Mouse (Mus musculus): ENCODE measurements around the gene Ehd3.

Gene Ehd3

DNA sequence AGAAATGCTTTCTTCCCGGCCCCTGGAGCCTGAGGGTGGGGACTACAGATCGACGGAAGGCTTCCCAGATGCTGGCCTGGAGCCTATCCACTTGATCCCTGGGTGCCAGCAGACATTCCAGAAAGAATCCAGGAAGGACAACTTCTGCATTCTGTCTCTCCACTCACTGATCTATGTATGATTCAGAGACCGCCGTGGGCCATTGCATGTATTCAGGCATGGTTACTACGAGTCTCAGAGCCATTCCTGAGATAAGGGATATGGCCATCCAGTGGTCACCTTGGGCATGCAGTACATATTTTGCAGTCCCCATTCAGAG is 20.0 kb downstream of the Ehd3 start:
- in situ Hi-C loops (cut with MboI, MseI): no loop called here

DNA sequence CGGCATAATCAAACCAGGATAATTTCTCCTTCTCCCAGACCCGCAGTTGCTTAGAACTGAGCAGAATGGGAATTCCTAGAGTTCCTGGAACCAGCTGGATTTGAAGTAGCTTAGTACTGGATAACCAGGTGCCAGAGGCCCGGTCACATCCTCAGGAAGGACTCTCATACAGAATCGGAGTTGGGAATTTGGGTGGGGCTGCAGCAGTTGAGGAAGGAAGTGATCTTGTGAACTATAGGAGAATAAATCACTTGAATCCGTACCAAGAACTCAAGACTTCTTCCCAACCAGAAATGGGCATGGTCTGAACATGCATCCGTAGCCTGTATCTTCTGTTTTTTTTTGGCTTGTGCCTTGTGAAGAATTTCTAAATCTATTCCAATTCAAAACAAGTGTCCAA is 22.2 kb downstream of the Ehd3 start:
- in situ Hi-C loops (cut with MboI, MseI): no loop called here

DNA sequence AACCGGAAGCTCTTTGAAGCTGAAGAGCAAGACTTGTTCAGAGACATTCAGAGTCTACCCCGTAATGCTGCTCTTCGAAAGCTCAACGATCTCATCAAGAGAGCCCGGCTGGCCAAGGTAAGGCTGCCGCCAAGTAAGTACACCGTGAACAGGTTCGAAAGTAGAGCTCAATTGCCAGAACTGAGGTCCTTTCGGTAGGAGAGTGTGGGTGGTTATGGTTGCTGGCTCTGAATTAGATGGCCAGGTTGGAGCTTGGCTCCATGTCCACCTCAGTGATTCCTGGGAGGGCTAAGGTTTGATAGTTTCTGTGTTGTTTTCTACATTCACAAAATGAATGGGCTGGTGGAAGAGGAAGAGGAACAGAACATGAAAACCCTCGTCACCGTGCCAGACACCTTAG is 23.5 kb downstream of the Ehd3 start:
- in situ Hi-C loops (cut with MboI, MseI): no loop called here

DNA sequence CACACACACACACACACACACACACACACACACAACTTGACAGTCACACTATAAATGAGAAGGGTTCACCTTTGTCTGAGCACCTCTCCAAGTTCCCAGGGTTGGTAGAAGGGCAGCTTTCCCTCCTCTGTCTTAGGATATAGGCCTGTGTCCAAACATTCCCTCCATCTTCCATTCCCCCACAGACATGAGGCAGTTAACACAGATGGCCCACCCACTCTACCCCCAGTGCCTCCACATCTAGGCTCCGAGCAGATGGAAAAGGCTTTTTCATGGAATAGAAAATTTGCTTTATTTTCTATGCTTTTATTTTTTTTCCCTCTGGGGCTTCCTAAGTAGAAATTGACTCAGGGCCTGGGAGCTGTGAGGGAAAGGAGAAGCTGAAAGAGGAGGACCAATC is 26.6 kb downstream of the Ehd3 start:
- in situ Hi-C loops (cut with MboI, MseI): no loop called here

DNA sequence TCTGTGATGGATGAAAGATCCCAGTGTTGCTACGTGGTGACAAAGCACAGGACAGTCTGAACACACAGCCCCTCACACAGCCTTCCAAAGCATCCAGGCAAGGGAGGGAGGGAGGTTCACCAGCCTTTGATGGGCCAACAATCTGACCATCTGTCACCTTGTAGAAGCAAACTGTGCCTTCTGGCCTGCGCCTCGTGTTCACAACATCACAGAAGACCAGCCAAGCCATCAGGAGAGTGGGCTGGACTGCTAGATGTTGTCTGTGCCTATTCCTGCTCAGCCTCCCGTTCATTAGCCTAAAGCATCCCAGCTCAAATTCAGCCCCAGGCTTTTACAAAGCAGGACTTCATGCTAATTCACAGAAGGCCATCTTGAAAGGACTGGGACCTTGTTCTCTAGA is 27.5 kb downstream of the Ehd3 start:
- in situ Hi-C loops (cut with MboI, MseI): no loop called here

DNA sequence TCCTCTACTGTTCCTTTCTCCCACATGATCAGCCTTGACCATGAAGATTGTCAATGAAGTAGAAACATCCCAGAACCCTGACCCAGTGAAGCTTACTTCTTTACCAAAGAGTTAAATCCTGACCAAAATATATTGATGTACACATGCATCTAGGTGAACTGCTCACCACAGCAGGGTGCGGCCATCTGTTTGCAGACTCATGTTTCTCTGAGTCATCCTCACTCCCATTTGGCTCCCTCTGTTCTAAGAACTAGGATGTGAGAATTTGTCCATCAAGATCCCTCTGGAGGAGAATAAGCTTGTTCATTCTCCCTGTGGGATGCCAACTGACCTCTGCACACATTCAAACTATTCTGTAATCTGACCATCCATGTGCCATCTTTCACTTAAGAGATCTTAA is 29.0 kb downstream of the Ehd3 start:
- in situ Hi-C loops (cut with MboI, MseI): no loop called here

DNA sequence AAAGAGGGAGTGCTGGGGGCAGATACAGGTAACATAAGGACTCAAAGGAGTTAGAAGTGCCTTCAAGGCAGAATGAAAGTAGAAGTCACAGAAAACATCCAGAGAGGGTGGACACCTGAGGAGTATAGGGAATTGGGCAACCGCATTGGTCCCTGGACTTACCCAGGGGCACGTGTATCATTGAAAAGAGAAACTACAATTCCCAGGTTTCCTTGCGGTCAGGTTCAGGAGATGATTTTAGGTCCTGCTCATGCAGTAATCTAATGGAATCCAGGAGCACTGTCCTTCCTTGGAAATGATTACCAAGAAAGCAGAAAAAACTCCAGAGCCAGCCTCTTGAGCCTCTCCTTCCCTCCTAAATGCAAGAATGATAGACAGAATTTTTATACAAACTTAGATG is 29.5 kb downstream of the Ehd3 start:
- in situ Hi-C loops (cut with MboI, MseI): no loop called here

DNA sequence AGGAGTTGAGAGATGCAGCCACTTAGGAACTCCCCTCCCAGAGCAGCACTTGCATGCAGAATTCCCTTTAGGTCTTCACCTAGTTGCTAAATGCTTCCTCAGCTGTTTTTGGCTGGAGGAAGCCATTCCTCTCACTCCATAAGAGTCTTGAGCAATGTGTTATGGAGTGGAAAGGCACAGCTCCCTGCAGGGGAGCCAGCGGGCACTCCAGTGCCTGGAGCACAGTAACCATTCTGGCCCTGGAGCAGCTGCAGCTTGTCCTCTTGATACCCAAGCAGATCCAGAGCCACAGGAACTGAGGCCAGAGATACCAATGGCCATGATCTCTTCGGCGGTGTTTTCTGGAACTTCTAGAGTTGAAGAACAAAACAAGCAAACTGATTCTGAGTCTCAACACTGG is 32.7 kb downstream of the Ehd3 start:
- in situ Hi-C loops (cut with MboI, MseI): loop anchor here in 1 of 2 experiments (5.0 kb wide), 1 partner anchor 46 kb away; no protein-coding TSS in a partner anchor

DNA sequence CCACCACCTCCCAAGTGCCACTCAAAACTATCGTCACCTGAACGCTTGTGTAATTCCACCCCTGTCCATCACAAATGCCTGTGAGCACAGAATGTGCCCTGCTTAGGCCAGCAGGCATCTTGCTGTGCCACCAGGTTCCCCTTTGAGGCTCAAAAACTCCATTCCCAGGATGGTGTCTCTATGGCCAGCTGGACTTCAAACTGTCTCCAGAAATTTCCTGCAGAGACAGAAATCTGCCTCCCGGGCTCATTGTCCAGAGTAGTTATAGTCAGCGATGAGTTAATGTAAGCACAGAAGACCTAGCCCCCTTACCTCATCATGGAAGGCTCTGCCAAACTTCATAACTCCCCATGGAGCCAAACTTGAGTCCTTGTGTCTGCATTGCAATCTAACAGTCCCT is 33.3 kb downstream of the Ehd3 start:
- in situ Hi-C loops (cut with MboI, MseI): loop anchor here in 1 of 2 experiments (5.0 kb wide), 1 partner anchor 45 kb away; no protein-coding TSS in a partner anchor

DNA sequence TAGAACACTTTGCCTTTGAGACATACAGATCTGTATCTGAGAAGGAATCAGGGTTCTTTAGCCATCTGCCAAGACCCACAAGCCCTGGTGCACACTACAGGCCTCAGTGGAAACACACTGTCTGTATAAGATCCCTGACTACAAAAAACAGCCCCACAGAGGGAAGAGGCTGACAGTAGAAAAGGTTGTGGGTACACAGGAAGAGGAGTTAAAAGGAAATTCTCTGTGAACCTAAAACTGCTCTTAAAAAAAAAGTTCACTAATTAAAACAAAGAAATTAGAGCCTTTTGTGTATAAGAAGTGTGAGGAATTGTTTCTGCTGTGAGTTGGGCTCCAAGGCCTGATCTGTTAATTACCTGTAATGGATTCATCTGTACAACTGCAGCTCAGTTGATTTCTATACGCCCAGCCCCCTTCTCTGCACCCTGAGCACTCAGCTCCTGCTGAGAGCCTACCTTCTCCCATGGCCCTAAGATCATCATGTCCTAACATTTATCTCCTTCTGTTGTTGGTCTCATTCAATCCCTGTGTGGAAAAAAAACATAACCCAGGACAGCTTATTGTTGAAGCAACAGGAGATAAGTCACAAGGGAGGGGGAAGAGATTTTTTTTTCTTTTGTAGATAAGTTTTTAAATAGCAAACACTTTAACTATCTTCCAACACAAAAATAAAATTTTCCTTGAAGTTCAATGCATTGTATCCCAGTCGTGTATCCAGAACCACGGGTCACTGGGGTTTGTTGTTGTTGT is 35.3 kb downstream of the Ehd3 start:
- in situ Hi-C loops (cut with MboI, MseI): loop anchor here in 1 of 2 experiments (5.0 kb wide), 1 partner anchor 43 kb away; no protein-coding TSS in a partner anchor

DNA sequence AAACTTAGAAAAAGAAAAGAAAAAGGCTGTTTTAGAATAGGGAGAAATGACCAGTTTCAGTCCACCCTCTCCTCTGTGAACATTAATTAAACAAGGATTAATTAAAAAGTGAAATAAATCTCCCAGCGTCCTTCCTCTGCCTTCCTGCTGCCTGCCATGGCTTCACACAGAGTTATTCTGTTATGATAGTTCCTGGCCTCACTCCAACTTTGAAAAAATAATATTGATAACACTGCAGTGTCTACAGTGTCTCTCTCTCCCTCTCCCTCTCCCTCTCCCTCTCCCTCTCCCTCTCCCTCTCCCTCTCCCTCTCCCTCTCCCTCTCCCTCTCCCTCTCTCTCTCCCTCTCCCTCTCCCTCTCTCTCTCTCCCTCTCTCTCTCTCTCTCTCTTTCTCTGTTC is 35.9 kb downstream of the Ehd3 start:
- in situ Hi-C loops (cut with MboI, MseI): loop anchor here in 1 of 2 experiments (5.0 kb wide), 1 partner anchor 42 kb away; no protein-coding TSS in a partner anchor

DNA sequence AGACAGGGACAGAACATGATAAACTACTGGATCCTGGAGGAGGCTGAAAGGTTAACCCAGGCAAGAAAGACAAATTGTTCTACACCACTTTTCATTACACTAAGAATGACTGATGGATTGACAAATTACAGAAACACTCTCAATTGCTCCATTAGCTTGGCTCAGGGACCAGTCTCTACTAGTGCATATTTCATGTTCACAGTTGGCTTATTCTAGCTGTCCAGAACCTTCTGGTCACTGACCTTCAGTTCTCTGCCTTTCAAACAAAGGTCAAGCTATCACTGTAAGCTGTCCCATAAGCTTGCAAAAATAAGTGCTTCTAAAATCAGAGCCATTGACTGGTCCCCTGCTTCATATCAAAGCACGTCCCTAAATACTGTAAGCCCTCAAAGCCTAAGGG is 39.0 kb downstream of the Ehd3 start:
- in situ Hi-C loops (cut with MboI, MseI): no loop called here

DNA sequence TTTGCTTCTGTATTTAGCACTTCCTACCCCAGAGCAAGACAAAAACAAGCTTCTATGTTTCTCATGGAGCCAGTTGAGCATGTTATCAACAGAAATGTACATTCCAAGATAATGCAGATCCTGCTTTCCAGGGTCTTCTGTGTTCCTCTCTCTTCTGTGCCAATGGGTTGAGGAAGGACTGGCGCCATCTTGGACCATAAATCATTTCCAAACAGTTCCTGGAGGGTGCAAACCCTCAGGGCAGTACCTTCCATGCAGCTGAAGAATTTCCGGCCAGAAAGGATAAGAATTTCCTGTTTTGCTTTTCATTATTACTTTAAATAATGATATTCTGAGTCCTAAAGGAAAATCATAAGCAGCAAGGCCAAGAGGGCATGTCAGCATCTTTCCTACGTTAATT is 41.7 kb downstream of the Ehd3 start:
- in situ Hi-C loops (cut with MboI, MseI): no loop called here

DNA sequence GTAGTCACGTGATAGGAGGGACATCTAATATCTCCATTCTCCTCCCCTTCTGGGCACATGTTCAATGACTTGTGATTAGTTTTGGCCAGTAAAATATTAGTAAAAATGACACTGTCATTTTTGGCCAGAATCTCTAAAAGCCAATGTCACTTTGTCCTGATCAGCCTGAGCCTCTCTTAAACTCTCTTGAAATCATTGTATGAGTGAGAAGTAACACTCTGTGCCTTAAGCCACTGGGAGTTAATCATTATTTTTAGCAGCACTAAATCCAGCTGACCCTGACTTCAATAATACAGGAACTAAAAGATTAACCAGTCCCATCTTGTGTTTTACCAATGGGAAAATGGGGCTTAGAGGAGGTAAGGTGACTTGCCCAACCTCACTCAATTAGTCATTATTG is 43.5 kb downstream of the Ehd3 start:
- in situ Hi-C loops (cut with MboI, MseI): no loop called here

DNA sequence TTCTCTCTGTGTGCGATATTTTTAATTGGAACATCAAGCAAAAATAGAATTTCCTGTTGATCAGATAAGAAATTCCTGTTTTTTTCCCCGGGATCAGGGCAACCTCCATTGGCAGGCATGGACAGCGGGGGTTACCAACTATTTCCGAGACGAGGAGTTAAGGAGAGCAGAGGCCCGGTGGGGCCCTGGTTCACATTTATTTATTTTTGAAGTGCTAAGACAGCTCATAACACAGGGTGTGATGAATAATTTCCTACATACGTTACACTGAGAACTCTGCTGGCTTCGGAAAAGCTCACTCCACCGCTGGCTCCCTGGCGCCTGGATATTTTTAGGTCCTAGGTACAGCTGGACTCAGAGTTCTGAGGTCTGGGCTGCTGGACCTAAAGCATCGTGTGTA is 49.1 kb downstream of the Ehd3 start:
- in situ Hi-C loops (cut with MboI, MseI): loop anchor here in 1 of 2 experiments (5.0 kb wide), 1 partner anchor 1154 kb away; the partner anchor contains the start of gene Ltbp1

DNA sequence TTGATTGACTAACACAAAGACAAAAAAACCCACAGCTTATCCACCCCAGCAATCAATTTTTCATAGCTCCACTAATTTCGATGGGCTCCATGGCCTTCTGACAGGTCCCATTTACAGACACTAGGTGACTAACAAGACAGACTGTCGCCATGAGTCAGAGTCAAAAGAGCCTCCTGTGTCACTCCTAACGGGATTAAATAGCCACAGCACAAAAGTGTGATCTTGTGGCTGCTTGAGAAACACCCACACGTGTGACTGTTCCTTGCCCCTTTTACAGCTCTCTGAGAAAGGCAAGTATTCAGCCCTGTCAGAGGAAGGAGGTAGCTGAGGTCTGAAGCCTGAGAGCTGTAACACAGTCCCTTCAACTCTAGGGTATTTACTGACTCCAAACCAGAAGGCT is 49.8 kb downstream of the Ehd3 start:
- in situ Hi-C loops (cut with MboI, MseI): loop anchor here in 1 of 2 experiments (5.0 kb wide), 1 partner anchor 1154 kb away; the partner anchor contains the start of gene Ltbp1

DNA sequence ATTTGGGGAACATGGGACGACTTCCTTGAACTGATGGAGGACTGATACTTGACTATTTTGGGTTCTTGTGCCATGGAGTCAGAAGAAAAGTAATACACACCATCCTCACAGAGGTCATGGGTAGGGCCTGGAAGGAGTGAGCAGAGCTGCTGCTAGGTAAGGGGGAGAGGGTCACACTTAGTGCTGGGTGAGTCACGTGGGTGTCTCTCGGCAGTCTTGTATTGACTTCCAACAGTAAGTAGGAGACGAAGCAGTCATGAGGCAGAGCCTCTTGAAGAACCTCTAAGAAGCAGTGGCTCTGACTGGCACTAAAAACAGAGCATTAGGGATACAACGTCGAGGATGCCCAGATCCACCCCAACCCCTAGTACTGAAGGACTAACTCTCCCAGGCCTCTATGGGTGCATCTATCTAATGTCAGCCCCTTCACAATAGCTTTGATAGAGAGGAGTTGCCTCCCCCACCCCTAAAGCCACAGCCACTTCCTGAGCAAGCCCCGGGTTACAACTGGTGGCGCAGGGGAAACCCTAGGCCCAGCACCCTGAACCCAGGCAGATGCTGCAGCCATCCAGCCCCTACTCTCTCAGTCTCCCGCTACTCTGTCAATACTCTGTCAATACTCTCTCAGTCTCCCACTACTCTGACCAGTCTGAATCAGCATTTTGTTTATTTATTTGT is 65.2 kb downstream of the Ehd3 start:
- in situ Hi-C loops (cut with MboI, MseI): no loop called here

DNA sequence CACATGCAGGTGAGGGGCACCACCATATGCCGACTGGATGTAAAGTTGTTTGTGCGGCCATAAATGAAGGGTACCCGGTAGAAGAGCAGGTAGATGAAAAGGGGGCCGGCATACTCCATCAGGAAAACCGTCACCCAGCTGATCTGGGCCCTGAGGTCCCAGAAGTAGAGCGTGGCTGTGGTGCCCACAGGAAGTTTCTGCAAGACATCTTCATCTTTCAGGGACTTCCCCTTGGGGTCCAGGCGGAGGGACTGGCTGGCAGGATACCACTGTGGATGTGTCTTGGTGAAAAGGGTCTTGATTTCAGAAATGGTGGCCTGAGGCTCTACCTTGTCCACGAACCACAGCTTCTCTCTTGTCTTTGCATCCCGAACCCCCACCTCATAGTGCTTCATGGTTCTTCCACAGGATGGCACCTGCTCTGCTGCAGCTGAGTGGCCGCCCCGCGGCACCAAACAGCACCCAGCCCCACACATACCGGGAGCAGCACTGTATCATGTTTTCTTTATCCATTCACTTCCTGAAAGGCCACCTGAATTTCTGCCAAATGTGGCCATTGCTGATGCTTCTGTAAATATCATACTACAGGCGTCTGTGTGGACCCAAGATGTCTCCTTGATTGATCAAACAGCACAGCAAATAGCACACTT is 67.1 kb downstream of the Ehd3 start:
- in situ Hi-C loops (cut with MboI, MseI): no loop called here

DNA sequence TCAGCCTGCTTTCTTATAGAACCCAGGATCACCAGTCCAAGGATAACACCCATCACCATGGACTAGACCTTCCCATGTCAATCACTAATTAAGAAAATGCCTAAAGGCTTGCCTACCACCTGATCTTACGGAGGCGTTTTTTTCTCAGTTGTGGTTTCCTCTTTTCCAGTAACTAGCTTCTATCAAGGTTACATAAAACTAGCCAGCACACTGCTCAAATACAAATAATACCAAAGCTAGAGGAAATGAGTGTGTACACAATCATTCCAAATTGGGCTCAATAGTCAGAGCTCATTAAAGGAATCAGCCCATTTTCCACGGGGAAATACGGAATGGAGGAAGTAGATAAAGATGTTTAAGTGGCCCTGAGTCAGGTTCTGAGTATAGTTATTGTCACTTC is 71.3 kb downstream of the Ehd3 start:
- in situ Hi-C loops (cut with MboI, MseI): no loop called here

DNA sequence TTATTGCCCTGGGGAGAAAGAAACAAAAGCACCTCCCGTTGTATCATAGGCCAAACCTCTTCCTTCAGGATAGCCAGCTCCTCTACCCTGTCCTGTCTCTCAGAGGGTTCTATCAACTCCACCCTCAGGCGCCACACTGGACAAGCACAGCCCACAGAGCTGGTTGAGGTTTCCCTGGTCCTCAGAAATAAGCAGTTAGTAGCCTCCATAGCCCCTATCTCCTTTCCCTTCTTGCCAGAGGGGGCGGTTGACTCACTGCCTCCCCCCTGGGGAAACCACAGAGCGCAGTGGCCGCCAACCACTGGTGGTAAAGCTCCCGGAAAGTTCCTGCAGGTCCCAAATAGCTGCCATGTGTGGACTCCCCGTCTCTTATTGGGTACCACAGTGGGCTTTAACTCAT is 71.7 kb downstream of the Ehd3 start:
- in situ Hi-C loops (cut with MboI, MseI): no loop called here

DNA sequence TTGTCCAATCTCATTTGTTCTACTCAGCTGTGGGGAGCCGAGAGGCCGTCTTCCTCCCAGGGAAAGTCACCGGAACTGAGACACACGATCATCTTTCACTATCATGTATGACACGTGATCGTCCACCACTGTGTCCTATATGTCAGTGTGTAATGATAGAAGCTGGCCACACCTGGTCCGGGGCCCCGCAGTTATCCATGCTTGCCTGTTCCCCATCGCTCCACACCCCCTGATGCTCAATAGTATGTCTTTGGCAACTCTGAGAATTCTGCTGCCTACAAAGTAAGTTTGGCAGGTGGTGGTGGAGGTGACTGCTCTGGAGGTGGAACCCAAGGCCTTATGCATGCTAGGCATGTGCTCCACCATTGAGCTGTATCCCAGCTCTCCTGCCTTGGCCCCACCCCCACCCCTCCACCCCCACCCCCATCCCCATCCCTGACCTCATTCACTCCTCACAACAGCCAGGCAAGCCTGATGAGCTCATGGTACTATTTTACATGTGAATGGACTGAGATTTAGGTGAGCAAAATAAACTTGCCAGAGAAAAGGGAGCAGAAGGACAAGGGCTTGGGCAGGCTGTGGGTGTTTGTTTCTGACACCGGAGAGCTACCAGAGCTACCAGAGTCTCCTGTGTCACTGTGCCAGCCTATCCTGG is 75.5 kb downstream of the Ehd3 start:
- in situ Hi-C loops (cut with MboI, MseI): no loop called here

DNA sequence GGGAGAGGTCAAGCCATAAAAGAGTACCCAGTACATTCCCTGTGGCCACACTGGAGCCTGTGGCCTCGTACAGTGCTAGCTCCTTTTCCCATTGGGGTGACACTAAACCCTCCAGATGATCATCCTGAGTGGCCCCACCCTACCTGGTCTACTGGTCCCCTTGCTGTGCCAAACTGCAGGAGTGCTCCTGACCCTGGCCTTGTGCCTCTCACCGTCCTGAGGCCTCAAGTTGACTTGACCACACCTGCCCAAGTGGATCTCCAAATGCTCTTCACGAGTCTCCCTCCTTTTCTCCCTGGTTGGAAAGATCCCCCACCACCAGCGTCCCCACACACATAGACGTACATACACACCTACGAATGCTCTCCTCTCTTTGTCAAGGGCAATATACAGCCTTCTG is 76.4 kb downstream of the Ehd3 start:
- in situ Hi-C loops (cut with MboI, MseI): loop anchor here (5.0 kb wide), 6 partner anchors 43 to 573 kb away; no protein-coding TSS in a partner anchor

All from T-helper 17 cell (primary cell).